Mouse (Mus musculus): ENCODE data around the gene Sprtn. TPM values are rescaled to one million over a fixed set of nuclear protein-coding genes. Genes with fewer than 3 reads are reported as not detected.

Gene Sprtn
- polyA plus RNA-seq, 1 experiment from 2014 or later: 12.8 TPM

- Histone ChIP-seq H3K4me1 (peaks cover 11% of the 10 kb centered on the region), H3K27me3 (no peaks in the 10 kb centered on the region), H3K4me2 (no peak overlapping the region), H3K36me3 (replicated peaks) (no peaks in the 10 kb centered on the region), H3K27ac (no peak overlapping the region), H3K4me3 (replicated peaks) (no peak overlapping the region), H3K9ac (no peak overlapping the region), H3K9me3 (no peaks in the 10 kb centered on the region)
- ATAC-seq (ENCODE audit: low FRiP score): no peak
- 86% methylated on average over 7 of the region's 7 CpGs for WGBS
Observed at GRCm38 (mm10) chr8:124953188-124953587, 55.5 kb downstream of the Sprtn start.

DNA sequence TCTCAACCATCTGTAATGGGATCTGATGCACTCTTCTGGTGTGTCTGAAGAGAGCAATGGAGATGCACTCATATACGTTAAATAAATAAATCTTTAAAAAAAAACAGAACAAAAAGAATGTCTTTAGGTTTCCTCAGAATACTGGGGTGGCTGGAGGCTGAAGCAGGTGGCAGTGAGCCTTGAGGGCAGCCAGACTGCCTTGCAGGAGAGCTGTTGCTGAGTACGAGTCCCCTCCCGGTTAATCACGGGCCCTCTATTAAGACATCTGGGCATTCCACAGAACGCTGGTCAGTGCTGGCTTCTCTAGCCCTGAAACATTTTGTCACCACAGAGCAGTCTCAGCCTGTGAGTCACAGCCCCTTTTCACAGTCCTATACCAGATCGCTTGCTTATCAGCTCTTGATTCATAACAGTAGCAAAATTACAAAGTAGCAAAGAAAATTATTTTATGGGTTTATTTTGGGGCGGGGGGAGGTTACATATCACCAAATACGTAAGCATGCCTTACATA is 56.9 kb downstream of the Sprtn start:
- H3K27ac ChIP-seq: no peak overlapping the region
- no peak for ATAC-seq (ENCODE audit: low FRiP score)
- no peak overlapping the region for H3K4me2 ChIP-seq
- H3K36me3 ChIP-seq (replicated peaks): no peaks in the 10 kb centered on the region
- no peak overlapping the region for H3K4me3 ChIP-seq (replicated peaks)
- WGBS: 80% methylated on average over 8 of the region's 8 CpGs
- no peaks in the 10 kb centered on the region for H3K9me3 ChIP-seq
- peaks cover 12% of the 10 kb centered on the region for H3K4me1 ChIP-seq
- H3K9ac ChIP-seq: no peak overlapping the region
- H3K27me3 ChIP-seq: no peaks in the 10 kb centered on the region

Other genes with a start within 250 kb of the Sprtn start
- 22.8 and 23.1 TPM in 2 replicates for gene 2310022B05Rik, start 234.5 kb upstream of the Sprtn start, polyA plus RNA-seq (2016; fragmentation: Nextera tagmentation; extraction: Ambion mirVana)
- 56.8 and 57.3 TPM in 2 replicates for gene Ttc13, start 175.9 kb upstream of the Sprtn start, polyA plus RNA-seq (2016; fragmentation: Nextera tagmentation; extraction: Ambion mirVana)
- 35.5 and 35.7 TPM in 2 replicates for gene Arv1, start 175.7 kb upstream of the Sprtn start, polyA plus RNA-seq (2016; fragmentation: Nextera tagmentation; extraction: Ambion mirVana)
- 0.79 and 0.97 TPM in 2 replicates for gene Fam89a, start 146.1 kb upstream of the Sprtn start, polyA plus RNA-seq (2016; fragmentation: Nextera tagmentation; extraction: Ambion mirVana)
- 6.1 and 6.4 TPM in 2 replicates for gene Trim67, start 104.8 kb upstream of the Sprtn start, polyA plus RNA-seq (2016; fragmentation: Nextera tagmentation; extraction: Ambion mirVana)
- 130 and 131 TPM in 2 replicates for gene Gnpat, start 34.9 kb upstream of the Sprtn start, polyA plus RNA-seq (2016; fragmentation: Nextera tagmentation; extraction: Ambion mirVana)
- gene 2810004N23Rik, start 34.8 kb upstream of the Sprtn start, polyA plus RNA-seq (2016; fragmentation: Nextera tagmentation; extraction: Ambion mirVana): 53.8 and 55.3 TPM in 2 replicates
- 15.0 and 15.3 TPM in 2 replicates for gene Exoc8, start 181 bp upstream of the Sprtn start, polyA plus RNA-seq (2016; fragmentation: Nextera tagmentation; extraction: Ambion mirVana)
- 19.5 and 20.0 TPM in 2 replicates for gene Egln1, start 51.4 kb downstream of the Sprtn start, polyA plus RNA-seq (2016; fragmentation: Nextera tagmentation; extraction: Ambion mirVana)
- gene Tsnax, start 115.1 kb downstream of the Sprtn start, polyA plus RNA-seq (2016; fragmentation: Nextera tagmentation; extraction: Ambion mirVana): 122 and 134 TPM in 2 replicates
- 0.63 and 2.3 TPM in 2 replicates for gene Disc1, start 156.3 kb downstream of the Sprtn start, polyA plus RNA-seq (2016; fragmentation: Nextera tagmentation; extraction: Ambion mirVana)

Data from forebrain, embryonic 12.5 days (tissue).